Mouse (Mus musculus): ENCODE results near the gene 1700016D06Rik.

The 1700016D06Rik gene

DNA sequence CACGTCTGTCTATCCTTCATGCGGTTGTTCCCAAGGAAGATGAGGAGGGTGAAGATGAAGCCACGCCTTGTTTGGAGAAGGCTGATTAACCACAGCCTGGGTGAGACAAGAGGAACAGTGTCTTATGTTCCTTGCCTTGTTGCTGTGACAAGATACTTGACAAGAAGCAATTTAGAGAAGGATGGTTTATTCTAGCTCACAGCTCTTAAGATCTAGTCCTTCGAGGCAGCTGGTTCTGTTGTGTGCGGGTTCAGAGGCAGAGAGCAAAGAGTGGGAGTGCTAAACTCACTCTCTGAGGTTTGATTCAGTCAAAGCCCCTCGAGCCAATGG is at the start of gene 1700016D06Rik:
Gene 1700016D06Rik (minus strand): TSS at position 31 of the 330 bp plus-strand sequence.
- DNase-seq, result no peak

DNA sequence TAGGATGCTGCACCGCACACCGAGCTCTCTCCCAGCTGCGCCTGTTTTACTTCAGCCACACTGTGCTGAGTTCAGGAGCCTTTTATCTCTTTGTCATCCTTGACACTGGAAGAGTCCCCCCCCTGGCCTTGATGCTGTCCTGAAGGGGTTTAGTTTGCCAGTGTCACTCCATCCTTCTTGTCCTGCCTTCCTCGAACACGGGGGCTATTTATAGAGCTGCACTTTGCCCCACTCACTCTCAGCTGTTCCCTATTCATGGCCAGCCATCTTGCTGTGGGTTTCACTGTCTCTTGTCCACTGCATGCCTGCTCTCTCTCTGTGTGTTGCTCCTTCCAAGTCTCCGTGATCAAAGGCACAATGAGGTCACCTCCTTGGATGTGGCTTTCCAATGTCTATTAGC is 48.6 kb upstream of the 1700016D06Rik start:
- DNase-seq, result no peak

DNA sequence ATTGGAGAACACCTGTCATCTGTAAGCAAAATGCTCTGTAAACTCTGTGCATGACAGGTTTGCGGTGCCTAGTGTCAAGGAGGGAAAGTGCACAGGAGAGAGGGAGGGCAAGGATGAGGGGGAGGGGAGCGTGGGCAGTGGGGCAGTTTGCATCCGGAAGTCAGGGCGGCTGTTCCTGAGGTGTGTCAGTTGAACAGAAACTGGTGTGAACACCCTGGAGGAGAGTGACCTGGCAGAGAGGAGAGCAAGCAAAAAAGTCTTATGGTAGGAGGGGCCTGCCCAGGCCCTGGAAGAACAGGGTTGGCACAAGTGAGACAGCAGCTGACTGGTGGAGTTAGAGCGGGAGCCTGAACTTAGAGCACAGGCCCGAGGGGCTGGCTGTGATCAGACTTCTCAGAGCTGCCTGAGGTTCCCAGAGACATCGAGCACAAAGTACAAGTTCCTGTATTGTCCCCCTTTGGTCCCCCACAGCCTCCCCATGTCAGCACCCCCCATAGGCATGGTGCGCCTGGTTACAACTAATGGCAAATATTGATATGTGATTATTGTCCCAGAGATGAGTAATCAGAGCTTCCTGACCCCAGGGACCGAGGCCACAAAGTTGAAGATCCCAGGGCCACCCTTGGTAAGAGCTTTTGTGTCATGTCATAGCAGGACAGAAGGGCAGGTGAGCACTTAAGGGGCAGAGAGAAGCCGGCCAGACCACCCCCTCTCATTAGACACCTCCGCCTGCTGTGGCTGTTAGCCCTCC is 46.2 kb upstream of the 1700016D06Rik start:
- peak; percentile 31 to 62 for DNase-seq

DNA sequence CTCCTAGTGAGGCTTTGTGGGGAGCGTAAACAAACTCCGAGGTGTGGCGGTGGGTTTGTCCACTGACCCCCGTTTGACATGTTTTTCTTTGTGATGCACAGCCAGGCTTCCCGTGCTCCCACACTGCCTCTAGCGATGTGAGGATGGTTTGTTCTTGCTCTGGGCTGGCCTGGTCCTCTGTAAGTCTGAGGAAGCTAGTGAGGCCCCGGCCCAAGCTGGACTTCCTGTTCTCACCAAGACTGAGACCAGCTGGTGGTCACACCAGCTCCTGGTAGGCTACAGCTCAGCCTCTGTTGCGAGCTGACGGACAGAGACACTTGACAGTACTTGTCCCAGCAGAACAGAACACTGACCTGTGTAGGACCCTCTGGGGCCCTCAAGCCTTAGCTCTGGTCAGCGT is 42.7 kb upstream of the 1700016D06Rik start:
- DNase-seq, result peak; percentile 39 to 54

DNA sequence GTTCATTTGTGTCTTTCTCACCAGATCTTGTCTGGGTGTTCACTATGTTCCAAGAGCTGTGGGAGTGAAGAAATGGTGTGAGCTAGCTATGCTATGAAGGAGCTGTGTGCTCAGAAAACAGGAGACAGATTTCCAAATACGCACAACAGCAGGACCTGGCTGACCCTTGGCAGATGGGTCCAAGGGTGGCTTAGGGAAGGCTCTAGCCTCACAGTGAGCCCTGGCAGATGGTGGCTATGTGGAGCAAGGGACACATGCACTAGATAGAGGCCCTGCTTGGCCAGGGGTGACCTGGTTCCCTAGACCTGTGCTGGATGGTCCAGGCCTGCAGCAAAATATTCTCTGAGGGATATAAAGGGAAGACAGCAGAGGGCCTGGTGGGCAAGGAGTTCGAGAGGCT is 40.0 kb upstream of the 1700016D06Rik start:
- DNase-seq, result no peak

DNA sequence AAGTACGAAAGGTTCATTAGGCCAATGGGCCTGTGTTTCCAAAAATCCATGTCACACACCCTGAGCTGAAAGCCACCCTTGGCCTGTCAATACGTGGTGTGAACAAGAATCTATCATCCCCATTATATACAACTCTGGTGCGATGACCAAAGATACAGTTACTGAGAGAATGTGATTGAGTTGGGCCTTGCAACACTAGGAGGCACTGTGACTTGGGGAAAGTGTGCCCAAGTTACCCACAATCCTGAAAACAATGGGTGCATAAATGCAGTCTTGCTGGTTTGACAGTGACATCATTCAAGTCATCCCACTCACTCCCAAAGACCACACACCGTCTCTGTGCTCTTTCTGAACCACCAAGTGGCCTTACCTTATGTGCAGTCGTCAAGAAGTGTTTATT is 38.2 kb upstream of the 1700016D06Rik start:
- DNase-seq, result no peak

DNA sequence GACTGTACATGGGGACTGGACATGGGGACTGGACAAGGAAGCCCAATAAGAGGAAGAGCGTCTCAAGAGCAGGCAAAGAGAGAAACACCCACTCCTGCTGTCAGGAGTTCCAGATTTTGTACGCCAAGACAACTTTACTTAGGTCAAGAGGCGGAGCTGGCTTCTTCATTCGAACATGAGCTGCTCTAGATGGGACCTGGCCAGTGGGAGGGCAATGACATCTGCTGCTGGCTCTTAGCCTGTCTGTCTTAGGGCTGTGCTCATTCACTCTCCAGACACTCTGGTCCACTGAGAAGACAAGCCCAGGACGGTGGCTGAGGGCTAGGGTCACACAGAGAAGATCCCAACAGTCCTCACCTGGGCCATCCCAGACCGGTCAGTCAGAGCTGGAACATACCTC is 36.2 kb upstream of the 1700016D06Rik start:
- DNase-seq, result no peak

DNA sequence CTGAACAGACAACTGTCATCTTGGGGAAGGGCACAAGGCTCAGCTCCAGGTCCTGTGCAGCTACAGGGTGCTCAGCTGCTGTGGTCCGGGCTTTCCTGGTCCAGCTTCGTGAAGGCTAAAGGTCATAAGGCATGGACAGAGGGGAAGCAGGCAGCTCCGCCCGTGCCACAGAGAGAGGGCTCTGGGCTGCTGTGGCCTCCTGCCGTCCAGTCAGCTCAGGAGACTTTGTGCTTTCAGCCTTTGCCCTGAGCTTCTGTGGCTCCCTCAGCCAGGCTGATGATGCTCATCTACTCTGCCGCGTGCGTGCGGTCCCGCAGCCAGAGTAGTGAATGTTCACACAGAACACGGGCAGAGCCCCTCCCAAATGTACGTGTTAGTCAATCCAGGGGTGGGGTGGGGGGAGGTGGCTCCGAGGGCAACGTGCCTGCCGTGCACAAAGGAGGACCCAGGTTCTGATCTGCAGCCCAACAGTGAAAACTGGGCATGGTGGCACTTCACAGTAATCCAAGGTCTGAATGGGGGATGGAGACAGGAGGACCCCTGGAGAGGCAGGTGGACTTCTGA is 34.9 kb upstream of the 1700016D06Rik start:
- DNase-seq, result peak in 1 of 2 experiments; percentile 50

DNA sequence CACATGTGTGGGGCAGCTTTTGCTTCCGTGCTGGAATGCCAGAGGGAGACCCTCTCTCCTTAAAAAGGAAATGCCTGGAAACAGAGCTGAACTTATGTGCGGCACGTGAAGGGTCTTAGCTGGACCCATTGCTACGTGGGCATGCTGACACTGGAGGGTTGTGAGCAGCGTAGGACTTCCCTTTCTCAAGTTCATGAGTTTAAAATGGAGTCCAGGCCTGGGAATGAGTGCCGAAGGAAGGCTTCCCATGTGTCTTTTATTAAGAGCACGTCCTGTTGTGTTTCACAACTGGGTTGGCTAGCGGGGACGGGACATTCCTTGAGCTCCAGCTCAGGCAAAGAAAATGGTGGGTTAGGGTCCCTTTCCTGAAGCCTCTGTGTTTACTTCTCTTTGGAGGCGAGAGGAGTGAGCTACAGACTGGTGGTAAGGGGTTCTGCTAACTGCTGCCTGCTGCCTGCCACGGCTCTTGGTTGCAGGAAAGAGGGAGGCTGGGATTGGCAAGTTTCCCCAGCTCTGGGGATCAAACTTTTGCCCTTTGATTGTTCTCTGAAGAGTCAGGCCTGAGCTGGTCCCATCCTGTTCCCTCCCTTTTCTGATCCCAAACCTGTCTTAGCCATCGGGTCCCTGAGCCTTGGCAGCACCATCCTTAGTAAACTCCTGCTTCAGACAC is 29.5 kb upstream of the 1700016D06Rik start:
- peak in 1 of 2 experiments; percentile 27 for DNase-seq

DNA sequence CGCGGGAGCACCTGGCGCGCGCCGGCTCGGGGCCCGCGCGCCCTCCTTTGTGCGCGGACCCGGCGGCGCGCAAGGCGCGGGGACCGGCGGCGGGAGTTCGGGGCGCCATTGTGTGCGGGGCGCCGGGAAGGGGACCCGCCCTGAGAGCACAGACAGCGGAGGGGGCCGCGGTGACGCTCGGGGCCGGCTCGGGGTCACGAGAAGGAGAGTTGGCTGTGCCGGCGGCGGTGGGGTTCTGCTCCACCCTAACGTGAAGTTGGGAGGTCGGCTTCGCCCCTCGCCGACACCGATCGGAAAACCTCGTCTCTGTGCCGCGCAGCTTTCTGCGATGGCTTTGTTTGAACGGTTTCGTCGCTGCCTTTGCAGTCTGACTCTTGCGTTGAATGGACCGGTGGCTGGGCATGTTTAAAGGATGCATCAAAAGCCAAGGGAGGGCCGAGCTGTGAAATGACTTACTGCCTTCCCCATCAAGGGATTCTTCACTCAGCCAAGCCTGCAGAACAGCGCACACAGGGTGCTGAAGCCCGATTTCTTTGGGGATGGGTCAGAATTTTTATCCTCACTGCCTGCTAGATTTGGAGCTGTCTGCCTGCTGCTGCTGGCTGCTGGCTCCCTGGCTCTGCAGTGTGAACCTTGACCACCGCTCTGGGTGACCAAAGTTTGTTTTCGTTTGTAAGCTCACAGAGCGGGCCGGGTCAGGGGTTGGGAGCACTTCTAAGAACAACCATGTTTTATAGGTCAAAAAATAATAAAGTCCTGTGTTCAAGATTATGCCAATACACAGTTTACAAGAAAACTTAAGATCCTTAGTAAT is 27.8 kb upstream of the 1700016D06Rik start:
- peak; percentile 37 to 63 for DNase-seq

DNA sequence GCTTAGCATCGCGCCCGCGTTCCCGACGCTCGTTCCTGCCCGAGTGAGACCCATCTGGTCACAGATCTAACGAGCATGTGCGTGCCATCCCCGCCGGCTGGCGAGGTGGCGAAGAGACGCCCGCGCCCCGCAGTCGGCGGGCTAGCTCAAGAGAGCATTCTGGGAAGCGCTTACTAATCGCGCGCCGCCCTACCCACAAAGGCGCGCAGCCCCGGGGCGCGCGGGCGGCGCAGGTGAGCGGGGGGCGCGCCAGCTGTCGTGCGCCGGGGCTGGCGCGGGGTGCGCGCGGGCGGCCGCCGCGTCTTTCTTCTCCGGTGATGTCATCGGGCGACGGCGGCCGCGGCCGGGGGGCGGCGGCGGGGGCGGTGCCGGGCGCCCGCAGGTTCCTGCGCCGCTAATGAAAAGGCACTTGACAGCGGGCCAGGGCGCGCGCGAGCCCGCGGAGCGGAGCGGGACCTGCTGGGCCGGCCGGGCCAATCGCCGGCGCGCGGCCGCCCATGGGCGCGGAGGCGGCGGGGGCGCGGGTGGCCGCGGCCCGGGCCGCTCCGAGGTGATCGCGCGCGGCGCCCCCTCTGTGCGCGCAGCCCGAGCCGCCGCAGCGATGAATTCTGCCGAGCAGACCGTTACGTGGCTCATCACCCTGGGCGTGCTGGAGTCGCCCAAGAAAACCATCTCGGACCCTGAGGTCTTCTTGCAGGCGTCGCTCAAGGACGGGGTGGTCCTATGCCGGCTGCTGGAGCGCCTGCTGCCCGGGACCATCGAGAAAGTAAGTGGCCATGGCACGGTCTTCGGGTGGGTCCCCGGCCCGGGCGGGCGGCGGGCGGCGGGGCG is 27.0 kb upstream of the 1700016D06Rik start, which contains the start of gene Arhgef7:
Gene Arhgef7 (plus strand): TSS at position 71 of the 831 bp plus-strand sequence.
- DNase-seq, result peak; percentile 43 to 68

DNA sequence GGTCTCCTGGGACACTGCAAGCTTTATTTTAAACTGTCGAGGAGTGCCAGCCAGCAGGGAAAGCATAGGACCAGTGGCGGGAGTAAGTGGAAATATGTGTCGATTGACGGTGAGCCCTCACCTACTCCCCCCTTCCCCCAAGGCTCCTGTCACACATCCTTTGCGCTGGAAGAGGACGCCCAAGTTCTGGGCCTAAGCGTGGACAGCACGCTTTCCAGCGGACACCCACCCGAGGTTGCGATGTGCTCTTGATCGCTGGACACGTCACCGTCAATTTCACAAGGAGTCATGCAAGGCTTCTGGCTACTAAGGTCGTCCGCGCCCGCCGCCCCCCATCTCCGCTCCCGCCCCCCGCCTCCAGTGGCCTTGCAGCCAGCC is 26.4 kb upstream of the 1700016D06Rik start:
- DNase-seq, result no peak

DNA sequence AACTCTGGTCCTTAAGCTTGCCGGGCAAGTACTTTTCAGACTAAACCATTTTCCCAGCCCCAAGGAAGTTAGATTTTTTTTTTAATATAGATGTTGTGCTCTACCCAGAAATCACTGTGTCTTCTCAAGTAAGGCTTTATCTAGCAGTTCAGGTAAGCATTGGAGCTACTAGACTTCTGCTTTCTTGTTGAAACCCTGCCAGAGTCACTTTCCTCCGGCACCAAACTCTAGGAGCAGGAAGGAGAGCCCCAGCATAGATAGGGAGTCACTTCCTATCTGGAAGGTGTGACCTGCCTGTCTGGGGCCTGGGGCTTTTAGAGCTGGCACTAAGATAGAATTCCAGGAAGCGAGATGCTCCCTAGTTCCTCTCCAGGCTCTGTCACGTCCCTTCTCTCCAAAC is 16.3 kb upstream of the 1700016D06Rik start:
- DNase-seq, result no peak

DNA sequence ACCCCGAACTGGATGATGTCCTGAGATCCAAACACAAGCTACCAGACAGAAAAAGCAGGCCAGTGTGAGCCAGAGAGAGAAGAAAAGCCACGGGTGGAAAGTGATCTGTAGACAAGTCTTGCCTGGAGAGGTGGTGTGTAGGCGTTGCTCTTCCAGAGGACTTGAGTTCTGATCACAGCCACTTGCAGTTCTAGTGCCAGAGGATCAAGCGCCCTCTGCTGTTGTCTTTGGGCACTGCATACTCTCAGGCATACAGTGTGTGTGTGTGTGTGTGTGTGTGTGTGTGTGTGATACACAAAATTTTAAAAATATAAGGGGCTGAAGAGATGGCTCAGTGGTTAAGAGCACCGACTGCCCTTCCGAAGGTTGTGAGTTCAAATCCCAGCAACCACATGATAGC is 11.4 kb upstream of the 1700016D06Rik start:
- DNase-seq, result peak; percentile 45 to 49

DNA sequence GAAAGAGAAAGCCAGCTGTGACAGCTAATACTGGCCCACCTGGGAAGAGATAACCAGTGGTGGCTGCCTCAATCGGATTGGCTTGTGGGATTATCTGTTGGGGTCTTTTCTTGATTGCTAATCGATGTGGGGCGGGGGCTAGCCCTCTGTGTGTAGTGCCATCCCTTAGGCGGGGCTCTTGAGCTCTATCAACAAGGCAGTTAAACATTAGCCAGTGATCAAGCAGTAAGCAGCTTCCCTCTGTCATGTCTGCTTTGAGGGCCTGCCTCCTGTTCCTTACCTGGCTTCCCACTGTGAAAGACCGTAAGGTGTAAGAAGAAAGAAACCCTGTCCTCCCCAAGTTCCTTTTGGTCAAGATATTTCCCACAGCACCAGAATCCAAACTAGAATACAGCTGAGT is 9.6 kb upstream of the 1700016D06Rik start:
- DNase-seq, result no peak

DNA sequence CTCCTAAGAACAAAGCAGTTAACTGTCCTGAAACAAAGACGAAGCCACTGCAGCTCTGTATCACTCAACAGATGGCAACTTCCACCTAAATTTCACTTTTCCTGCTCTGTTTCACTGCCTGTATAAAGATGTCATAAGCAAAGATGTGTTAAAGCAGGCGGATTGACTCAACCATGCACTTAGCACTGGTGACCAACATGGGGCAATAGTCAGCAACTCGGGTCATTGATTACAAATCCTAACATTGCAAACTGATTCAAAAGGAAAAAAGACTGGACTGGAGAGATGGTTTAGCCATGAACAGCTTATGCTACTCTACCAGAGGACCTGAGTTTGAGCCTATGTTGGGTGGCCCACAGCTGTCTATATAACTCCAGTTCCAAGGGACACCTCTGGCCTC is 8.7 kb upstream of the 1700016D06Rik start:
- no peak for DNase-seq

DNA sequence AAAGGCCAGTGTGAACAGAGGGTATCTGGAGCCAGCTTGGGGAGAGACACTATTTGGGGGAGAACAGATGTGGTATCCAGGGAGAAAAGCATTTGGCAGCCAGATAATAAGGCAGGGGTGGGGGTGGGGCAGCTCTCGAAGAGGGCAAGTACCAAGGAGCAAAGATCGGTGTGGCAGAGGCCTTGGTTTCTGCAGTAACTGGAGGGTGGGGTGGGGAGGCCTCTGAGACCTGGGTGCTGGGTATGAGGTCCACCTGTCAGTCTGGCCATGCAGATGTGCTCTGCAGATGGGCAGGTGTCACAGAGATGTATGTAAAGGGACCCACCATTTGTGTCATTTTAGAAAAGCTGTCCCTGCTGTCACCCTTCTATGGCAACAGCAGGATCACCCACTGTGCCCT is 8.0 kb upstream of the 1700016D06Rik start:
- DNase-seq, result peak in 1 of 2 experiments; percentile 28

DNA sequence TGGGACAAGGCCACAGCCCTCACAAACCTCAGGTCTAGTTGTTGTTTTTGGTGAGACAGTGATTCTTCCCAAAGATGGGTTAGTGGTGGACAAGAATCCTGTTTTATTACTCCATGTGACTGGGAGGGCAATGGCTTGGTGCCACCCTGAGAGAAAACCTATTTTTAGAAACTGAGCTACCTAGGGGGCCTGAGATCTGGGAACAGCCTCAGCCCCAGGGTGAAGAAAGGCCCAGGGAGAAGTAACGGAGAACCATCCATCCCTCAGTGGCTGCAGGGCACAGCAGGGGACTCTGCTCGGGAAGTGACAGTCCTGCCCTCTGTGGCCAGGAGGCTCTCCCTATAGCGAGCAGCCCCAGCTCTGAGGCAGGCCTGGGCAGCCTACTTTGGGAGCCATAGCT is 6.8 kb upstream of the 1700016D06Rik start:
- DNase-seq, result no peak

DNA sequence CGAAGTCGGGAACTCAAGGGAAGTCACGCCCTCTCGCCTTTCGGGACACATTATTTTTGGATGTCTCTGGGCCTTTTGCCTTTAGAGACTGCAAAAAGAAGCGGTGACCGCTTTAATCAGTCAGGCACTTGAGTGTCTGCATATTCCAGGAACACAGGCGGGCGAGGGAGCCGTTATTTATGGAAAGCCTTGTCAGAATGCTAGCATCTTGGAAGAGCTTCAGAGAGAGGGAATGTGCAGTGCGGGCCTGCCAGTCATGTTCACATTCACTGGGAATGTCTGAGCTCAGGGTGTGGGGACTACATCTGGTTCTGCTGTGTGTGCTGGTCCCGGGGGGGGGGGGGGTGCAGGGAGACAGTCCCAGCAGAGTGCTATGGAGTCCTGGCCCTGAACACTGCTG is 5.0 kb upstream of the 1700016D06Rik start:
- DNase-seq, result peak; percentile 26 to 47

DNA sequence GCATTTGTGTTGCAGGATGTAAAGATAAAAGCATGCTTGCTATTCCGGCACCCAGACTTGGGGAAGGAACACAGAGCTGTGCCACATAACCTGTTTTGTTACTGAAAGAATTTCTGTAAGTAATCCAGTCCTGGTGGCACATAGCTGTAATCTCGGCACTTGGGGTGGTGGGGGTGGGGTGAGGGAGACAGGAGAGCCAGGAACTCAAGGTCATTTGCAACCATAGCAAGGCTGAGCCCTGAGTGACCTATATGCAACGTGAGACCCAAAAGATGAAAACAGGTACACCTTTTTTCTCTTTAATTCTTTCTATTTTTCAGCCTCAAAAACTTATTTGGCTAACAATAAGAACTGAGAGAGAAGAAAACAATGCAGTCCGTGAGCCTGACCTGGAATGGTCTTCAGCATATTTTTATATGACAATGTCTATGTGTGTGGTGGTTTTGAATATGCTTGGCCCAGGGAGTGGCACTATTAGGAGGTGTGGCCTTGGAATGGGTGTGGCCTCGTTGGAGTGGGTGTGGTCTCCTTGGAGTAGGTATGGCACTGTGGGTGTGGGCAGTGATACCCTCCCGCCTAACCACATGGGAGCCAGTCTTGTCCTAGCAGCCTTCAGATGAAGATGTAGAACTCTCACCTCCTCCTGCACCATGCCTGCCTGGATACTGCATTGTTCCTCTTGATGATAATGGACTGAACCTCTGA is 4.0 kb upstream of the 1700016D06Rik start:
- DNase-seq, result no peak

DNA sequence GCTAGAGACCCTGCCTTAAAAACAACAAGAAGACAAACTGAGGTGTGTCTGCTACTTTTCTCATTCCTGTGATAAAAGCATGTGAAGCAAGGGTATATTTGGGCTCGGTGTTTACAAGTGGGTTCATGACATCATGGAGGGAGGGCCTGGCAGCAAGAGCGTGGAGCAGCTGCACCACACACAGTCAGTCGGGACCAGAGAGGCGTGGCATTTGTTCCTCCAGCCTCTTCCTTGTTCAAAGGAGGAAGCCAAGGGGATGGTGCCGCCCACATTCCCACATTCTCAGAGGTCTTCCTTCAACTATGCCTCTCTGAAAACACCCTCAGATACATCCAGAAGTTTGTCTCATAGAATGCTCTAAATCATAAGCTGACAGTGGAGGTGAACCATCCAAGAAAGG is 2.9 kb upstream of the 1700016D06Rik start:
- DNase-seq, result no peak

DNA sequence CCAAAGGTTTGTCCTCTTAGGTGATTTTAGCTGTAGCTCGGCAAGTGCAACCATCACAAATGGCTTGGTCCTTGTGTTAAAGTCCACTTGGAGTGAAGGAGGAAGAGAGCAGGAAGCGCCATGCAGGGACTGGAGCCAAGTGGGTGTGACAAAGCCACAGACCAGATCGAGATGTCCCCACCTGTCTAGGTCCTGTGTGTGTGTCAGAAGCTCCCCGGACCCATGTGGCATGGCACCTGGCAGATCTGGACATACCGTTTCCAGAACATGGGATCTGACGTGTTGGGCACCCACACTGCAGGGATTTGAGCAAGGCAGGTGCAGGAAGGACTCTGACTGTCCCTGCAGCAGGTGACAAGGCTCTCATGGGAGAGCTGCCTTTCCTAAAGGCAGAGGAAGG is 565 bp upstream of the 1700016D06Rik start:
- no peak for DNase-seq
